Mouse (Mus musculus) liver, embryonic 16.5 days (tissue): ENCODE results near the gene Anapc16. TPM values are rescaled to one million over a fixed set of nuclear protein-coding genes. Genes with fewer than 3 reads are reported as not detected.

Source experiments
- ATAC-seq: fragments of 200-750 bp; cut with Nextera tagmentation; 2 replicates; pipeline ENCODE4 v1.8.0; 2017; ENCODE audit warnings: low read depth, mild to moderate bottlenecking, moderate number of reproducible peaks, moderate library complexity
- H3K27ac ChIP-seq: fragments of 300-500 bp; sonication (generic); 2 replicates; pipeline ENCODE4 v1.5.1; 2014; ENCODE audit warnings: mild to moderate bottlenecking, low read length
- H3K27me3 ChIP-seq: fragments of 300-500 bp; sonication (generic); 2 replicates; pipeline ENCODE4 v1.6.1; 2014; ENCODE audit warnings: low read depth, low read length, mixed read lengths; ENCODE audit not compliant: control insufficient read depth, insufficient read depth
- H3K36me3 ChIP-seq: fragments of 300-500 bp; sonication (generic); 2 replicates; pipeline ENCODE4 v1.6.1; 2014; ENCODE audit warnings: mild to moderate bottlenecking; ENCODE audit not compliant: control insufficient read depth, insufficient read depth
- H3K4me1 ChIP-seq: fragments of 300-500 bp; sonication (generic); 2 replicates; pipeline ENCODE4 v1.6.1; 2014; ENCODE audit warnings: low read depth, low read length, mixed read lengths; ENCODE audit not compliant: control insufficient read depth
- H3K4me2 ChIP-seq: fragments of 300-500 bp; sonication (generic); 2 replicates; pipeline ENCODE4 v1.6.1; 2014; ENCODE audit warnings: low read depth, low read length, mixed read lengths
- H3K4me3 ChIP-seq: fragments of 300-500 bp; sonication (generic); 2 replicates; pipeline ENCODE4 v1.5.1; 2014; ENCODE audit warnings: low read depth, mild to moderate bottlenecking, low read length
- H3K9ac ChIP-seq: fragments of 300-500 bp; sonication (generic); 2 replicates; pipeline ENCODE4 v1.6.1; 2014; ENCODE audit warnings: low read depth, low read length
- H3K9me3 ChIP-seq: fragments of 300-500 bp; sonication (generic); replicated peaks from 2 replicates; pipeline ENCODE4 v1.6.1; 2016; ENCODE audit warnings: low read length; ENCODE audit not compliant: control insufficient read depth
- WGBS: fragments of 180-500 bp; shearing (Covaris S2); extraction: QIAGEN DNeasy Blood & Tissue Kit; methylation state at CpG from one replicate; pipeline ENCODE4 v1.1.7; 2014; ENCODE audit not compliant: insufficient replicate concordance; 5-methylcytosine and 5-hydroxymethylcytosine counted together
- polyA plus RNA-seq: library from polyadenylated mRNA; unstranded; fragments of >200 nt; fragmentation: Nextera tagmentation; extraction: Ambion mirVana; gene quantifications from 2 replicates; pipeline ENCODE4 v1.2.1, GENCODE M21; 2015

The Anapc16 gene
- polyA plus RNA-seq, 1 experiment from 2014 or later = 34.9 TPM

- H3K27me3 ChIP-seq = no peaks in the 10 kb centered on the region; the same call in 1 of the 2 replicates
- no peak overlapping the region for H3K4me2 ChIP-seq
- H3K4me1 ChIP-seq = peaks cover 29% of the 10 kb centered on the region
- WGBS = 68% methylated on average over 8 of the region's 8 CpGs
- no peak overlapping the region for H3K27ac ChIP-seq
- H3K9me3 ChIP-seq = no peaks in the 10 kb centered on the region
- no peaks in the 10 kb centered on the region for H3K36me3 ChIP-seq
- no peak for ATAC-seq
- no peak overlapping the region for H3K4me3 ChIP-seq
- H3K9ac ChIP-seq = no peak overlapping the region
Measured at GRCm38 (mm10) chr10:59971813-59972212, 31.1 kb downstream of the Anapc16 start.

DNA sequence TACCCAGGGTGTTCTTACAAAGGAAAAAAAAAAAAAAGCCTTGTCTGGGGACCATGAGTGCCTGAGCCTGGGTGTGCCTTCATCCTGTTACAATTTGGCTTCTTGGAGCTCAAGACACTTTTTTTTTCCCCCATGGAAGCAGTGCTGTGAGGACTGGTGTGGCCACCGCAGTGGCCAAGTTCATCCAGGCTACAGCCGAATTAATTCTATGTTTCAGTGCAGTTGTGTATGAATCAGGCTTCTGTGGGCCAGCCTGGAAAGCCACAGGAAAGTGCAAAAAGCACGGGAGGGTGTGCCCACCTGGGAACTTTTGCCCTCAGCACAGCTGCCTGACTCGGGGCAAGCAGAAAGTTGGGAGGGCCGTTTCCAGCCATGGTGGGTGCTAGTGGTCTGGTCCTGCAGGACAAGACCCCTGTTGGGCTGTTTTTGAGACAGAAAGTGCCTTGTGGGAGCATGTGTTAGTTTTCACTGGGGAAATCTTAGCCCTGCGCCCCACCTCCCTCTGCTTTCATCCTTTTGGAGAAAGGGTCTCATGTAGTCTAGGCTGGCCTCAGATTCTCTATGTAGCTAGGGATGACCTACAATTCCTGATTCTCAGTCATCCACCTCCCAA lies 32.4 kb downstream of the Anapc16 start:
- Histone ChIP-seq H3K36me3 (no peaks in the 10 kb centered on the region), H3K4me1 (peaks cover 29% of the 10 kb centered on the region), H3K27ac (0 out of 2 replicates have a peak overlapping the region, but pooled peaks have one; percentile 9), H3K27me3 (no peaks in the 10 kb centered on the region; the same call in 1 of the 2 replicates), H3K4me2 (peak overlapping the region; percentile 62), H3K4me3 (peak overlapping the region; percentile 50), H3K9ac (0 out of 2 replicates have a peak overlapping the region, but pooled peaks have one; percentile 38), H3K9me3 (no peaks in the 10 kb centered on the region)
- 22% methylated on average over 6 of the region's 6 CpGs for WGBS
- ATAC-seq = no peak

GRCm38 (mm10) chr10:59969821-59970449 lies 33.0 kb downstream of the Anapc16 start:
- Histone ChIP-seq H3K27me3 (no peaks in the 10 kb centered on the region; the same call in 1 of the 2 replicates), H3K36me3 (no peaks in the 10 kb centered on the region), H3K27ac (0 out of 2 replicates have a peak overlapping the region, but pooled peaks have one; percentile 17), H3K4me1 (peaks cover 29% of the 10 kb centered on the region), H3K9me3 (no peaks in the 10 kb centered on the region), H3K9ac (0 out of 2 replicates have a peak overlapping the region, but pooled peaks have one; percentile 38), H3K4me2 (peak overlapping the region; percentile 62), H3K4me3 (peak overlapping the region; percentile 50)
- under 1% methylated on average over 25 of the region's 25 CpGs for WGBS
- peak; percentile 75 for ATAC-seq

DNA sequence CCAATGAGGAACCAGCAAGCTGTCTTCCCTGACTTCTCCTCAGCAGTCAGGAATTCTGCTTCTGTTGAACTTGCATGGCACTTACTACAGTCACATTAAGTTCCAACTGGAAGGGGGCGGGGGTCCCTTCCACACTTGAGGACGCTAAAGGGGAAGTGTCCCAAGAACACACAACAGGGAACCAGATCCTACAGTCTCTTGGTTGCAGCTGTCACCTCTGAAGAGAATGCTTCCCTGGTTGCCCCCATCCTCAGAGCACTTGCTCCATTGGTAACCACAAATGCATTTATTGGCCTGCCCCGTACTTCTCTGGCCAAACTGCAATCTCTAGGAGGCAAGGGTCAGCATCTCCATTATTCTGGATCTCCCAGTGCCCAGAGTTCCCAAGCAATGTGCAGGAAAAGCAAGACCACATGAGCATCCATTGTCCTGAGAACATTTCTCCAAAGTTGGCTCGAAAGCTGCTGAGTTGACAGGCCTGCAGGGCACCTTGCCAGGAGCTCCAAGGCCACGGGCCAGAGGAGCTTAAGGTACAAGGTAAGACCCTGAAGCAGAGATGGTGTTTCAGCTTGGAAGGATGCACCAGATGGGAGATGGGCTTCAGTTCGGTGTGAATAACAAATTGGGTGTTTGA lies 35.5 kb downstream of the Anapc16 start:
- Histone ChIP-seq H3K9ac (no peak overlapping the region), H3K9me3 (no peaks in the 10 kb centered on the region), H3K4me3 (no peak overlapping the region), H3K27me3 (no peaks in the 10 kb centered on the region; the same call in 1 of the 2 replicates), H3K27ac (no peak overlapping the region), H3K4me1 (peaks cover 12% of the 10 kb centered on the region), H3K4me2 (no peak overlapping the region), H3K36me3 (no peaks in the 10 kb centered on the region)
- ATAC-seq = no peak
- 58% methylated on average over 6 of the region's 6 CpGs for WGBS

DNA sequence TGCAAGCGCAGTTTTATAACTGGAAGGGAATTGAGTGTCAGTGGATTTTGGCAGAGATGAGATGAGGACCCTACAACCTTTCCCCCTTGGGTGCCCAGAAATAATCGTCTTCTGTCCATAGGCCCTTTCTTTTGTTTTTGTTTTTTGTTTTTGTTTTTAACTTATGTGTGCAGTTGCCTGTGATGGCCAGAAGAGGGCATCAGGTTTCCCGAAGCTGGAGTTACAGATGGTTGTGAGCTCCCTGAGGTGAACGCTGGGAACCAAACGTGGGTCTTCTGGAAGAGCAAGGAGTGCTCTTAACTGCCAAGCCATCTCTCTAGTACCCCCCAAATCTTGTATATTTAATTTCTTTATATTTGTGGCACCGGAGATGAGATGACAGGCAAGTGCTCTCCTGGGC lies 36.2 kb downstream of the Anapc16 start:
- no peaks in the 10 kb centered on the region for H3K9me3 ChIP-seq
- H3K27ac ChIP-seq = no peak overlapping the region
- H3K4me3 ChIP-seq = no peak overlapping the region
- ATAC-seq = no peak
- no peaks in the 10 kb centered on the region; the same call in 1 of the 2 replicates for H3K27me3 ChIP-seq
- H3K4me2 ChIP-seq = no peak overlapping the region
- peaks cover 12% of the 10 kb centered on the region for H3K4me1 ChIP-seq
- 81% methylated on average over 6 of the region's 6 CpGs for WGBS
- no peaks in the 10 kb centered on the region for H3K36me3 ChIP-seq
- H3K9ac ChIP-seq = no peak overlapping the region

- peaks cover 12% of the 10 kb centered on the region for H3K4me1 ChIP-seq
- H3K9ac ChIP-seq = no peak overlapping the region
- H3K4me2 ChIP-seq = no peak overlapping the region
- no peak for ATAC-seq
- no peak overlapping the region for H3K27ac ChIP-seq
- H3K9me3 ChIP-seq = no peaks in the 10 kb centered on the region
- 76% methylated on average over 8 of the region's 8 CpGs for WGBS
- H3K27me3 ChIP-seq = no peaks in the 10 kb centered on the region
- no peak overlapping the region for H3K4me3 ChIP-seq
- H3K36me3 ChIP-seq = no peaks in the 10 kb centered on the region
Measured at GRCm38 (mm10) chr10:59965788-59966187, 37.1 kb downstream of the Anapc16 start.

DNA sequence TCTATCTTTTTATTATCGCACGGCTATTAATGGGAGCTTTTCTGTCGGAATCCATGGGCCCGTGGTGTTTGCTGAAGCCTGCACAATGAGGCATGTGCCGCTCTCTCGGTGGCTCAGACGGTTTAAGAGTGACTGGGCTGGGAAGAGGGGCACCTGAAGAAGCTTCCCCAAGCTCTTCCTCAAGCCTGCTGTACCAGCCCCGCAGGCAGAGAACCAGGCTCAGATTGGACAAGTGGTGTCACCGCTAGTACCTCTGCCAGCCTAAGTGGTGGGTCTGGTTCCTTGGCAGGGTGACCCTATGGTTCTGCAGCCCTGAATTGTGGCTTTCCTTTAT lies 37.6 kb downstream of the Anapc16 start:
- H3K36me3 ChIP-seq = no peaks in the 10 kb centered on the region
- no peaks in the 10 kb centered on the region for H3K9me3 ChIP-seq
- no peak overlapping the region for H3K4me3 ChIP-seq
- H3K4me1 ChIP-seq = peaks cover 7% of the 10 kb centered on the region
- H3K9ac ChIP-seq = no peak overlapping the region
- no peak overlapping the region for H3K4me2 ChIP-seq
- no peak for ATAC-seq
- H3K27me3 ChIP-seq = no peaks in the 10 kb centered on the region
- 51% methylated on average over 9 of the region's 9 CpGs for WGBS
- H3K27ac ChIP-seq = no peak overlapping the region

GRCm38 (mm10) chr10:59964504-59965361 lies 38.2 kb downstream of the Anapc16 start:
- H3K27ac ChIP-seq = no peak overlapping the region
- ATAC-seq = 0 out of 2 replicates have a peak, but pooled peaks have one; percentile 19
- peaks cover 2% of the 10 kb centered on the region; the same call in 1 of the 2 replicates for H3K4me1 ChIP-seq
- H3K4me3 ChIP-seq = no peak overlapping the region
- no peak overlapping the region for H3K9ac ChIP-seq
- H3K36me3 ChIP-seq = no peaks in the 10 kb centered on the region
- no peaks in the 10 kb centered on the region for H3K9me3 ChIP-seq
- no peaks in the 10 kb centered on the region for H3K27me3 ChIP-seq
- no peak overlapping the region for H3K4me2 ChIP-seq
- WGBS = 25% methylated on average over 21 of the region's 23 CpGs
